Mouse (Mus musculus) embryo, embryonic 9.5 days (tissue): ENCODE results near the gene Rpl13.

Source experiments
- DNase-seq: peaks from one replicate; pipeline ENCODE4 v3.0.0-alpha.2; 2017; ENCODE audit errors: extremely low spot score

Gene Rpl13

DNA sequence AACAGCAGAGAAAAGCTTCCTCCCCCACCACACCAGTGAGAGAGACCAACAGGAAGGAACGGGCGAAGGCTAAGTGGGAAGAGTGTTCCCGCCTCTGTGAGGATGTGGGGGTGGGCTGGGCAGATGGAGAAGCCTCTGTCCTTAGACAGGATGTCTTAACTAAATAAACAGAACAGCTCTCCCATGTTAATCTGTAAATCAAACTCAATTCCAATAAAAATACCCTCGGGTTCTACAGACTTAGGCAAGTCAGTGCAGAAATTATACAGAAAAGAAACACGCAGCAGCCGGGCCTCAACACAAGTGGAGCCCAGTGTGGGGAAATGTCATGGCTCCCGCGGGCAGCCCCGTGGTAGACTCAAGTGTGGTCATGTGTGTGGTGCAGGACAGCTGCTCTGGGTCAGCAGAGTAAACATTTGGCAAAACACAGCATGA lies 48.6 kb downstream of the Rpl13 start:
- DNase-seq, result no peak
